Mouse (Mus musculus) cerebellum, postnatal 4 days (tissue): ENCODE results near the gene Xrcc1.
A peak's percentile ranks its signal among the peaks of the same experiment; 100 is the strongest.
"Not testable (repeated sequence)": the region's sequence is repeated elsewhere in the genome, so short reads cannot be mapped to it uniquely, and the experiment has no call there.

ENCODE experiments used
- DNase-seq, 2 experiments: peaks; one replicate each; pipeline ENCODE4 v3.0.0; 2022; ENCODE audit warnings: low spot score in 2 of 2, mixed read lengths in 1 of 2

The Xrcc1 gene

GRCm38 (mm10) chr7:24546068-24546614 lies at the start of gene Xrcc1, which contains the start of gene Pinlyp:
Gene Xrcc1, plus strand, starts transcription at chr7:24546289.
Gene Pinlyp, minus strand, starts transcription at chr7:24546118.
- DNase-seq, result peak in 1 of 2 experiments; percentile 14

GRCm38 (mm10) chr7:24499856-24500577 lies 46.1 kb upstream of the Xrcc1 start:
- no peak for DNase-seq

GRCm38 (mm10) chr7:24500929-24501328 lies 45.2 kb upstream of the Xrcc1 start:
- DNase-seq, result peak in 1 of 2 experiments; percentile 50

- peak in 1 of 2 experiments; percentile 46 for DNase-seq
These were observed 44.6 kb upstream of the Xrcc1 start for GRCm38 (mm10) chr7:24501492-24501891.

GRCm38 (mm10) chr7:24504004-24504403 lies 42.1 kb upstream of the Xrcc1 start:
- DNase-seq, result no peak

GRCm38 (mm10) chr7:24504868-24505267 lies 41.2 kb upstream of the Xrcc1 start:
- DNase-seq, result no peak

GRCm38 (mm10) chr7:24505447-24506064 lies 40.5 kb upstream of the Xrcc1 start:
- no peak for DNase-seq

GRCm38 (mm10) chr7:24506065-24506459 lies 40.0 kb upstream of the Xrcc1 start:
- no peak for DNase-seq

GRCm38 (mm10) chr7:24506476-24506837 lies 39.6 kb upstream of the Xrcc1 start:
- DNase-seq, result peak in 1 of 2 experiments; percentile 64

- peak; percentile 70 to 89 for DNase-seq
These were observed 39.0 kb upstream of the Xrcc1 start, which contains the start of gene Zfp428 for GRCm38 (mm10) chr7:24506838-24507725. Gene Zfp428, plus strand, starts transcription at chr7:24507006.

- peak in 1 of 2 experiments; percentile 38 for DNase-seq
These were observed 38.4 kb upstream of the Xrcc1 start for GRCm38 (mm10) chr7:24507726-24508114.

GRCm38 (mm10) chr7:24512355-24512754 lies 33.7 kb upstream of the Xrcc1 start, which contains the start of gene AC161166.1:
Gene AC161166.1, minus strand, starts transcription at chr7:24512455.
- no peak for DNase-seq

GRCm38 (mm10) chr7:24516319-24516718 lies 29.8 kb upstream of the Xrcc1 start:
- DNase-seq, result peak in 1 of 2 experiments; percentile 43

GRCm38 (mm10) chr7:24517077-24517476 lies 29.0 kb upstream of the Xrcc1 start:
- no peak for DNase-seq

GRCm38 (mm10) chr7:24517654-24518053 lies 28.4 kb upstream of the Xrcc1 start:
- no peak for DNase-seq

- DNase-seq, result no peak
These were observed 27.0 kb upstream of the Xrcc1 start for GRCm38 (mm10) chr7:24519130-24519529.

GRCm38 (mm10) chr7:24520054-24520453 lies 26.0 kb upstream of the Xrcc1 start:
- DNase-seq, result not testable (repeated sequence)

- DNase-seq, result no peak
These were observed 23.3 kb upstream of the Xrcc1 start for GRCm38 (mm10) chr7:24522805-24523204.

GRCm38 (mm10) chr7:24523723-24524122 lies 22.4 kb upstream of the Xrcc1 start:
- DNase-seq, result no peak

- no peak for DNase-seq
These were observed 21.1 kb upstream of the Xrcc1 start for GRCm38 (mm10) chr7:24524978-24525377.

GRCm38 (mm10) chr7:24525686-24526420 lies 20.2 kb upstream of the Xrcc1 start:
- no peak for DNase-seq
